Mouse (Mus musculus): ENCODE data around the gene Gm10972. TPM values are rescaled to one million over a fixed set of nuclear protein-coding genes. Genes with fewer than 3 reads are reported as not detected.

Gm10972 gene
- polyA plus RNA-seq, 1 experiment: not detected

Other genes starting within 250 kb of the Gm10972 start
- gene Lingo4, start 244.6 kb upstream of the Gm10972 start, polyA plus RNA-seq (2011; ENCODE audit: insufficient read depth, insufficient read length, low replicate concordance, missing spikeins): 0.36 and 1.2 TPM in 2 replicates
- 3.4 TPM in 2 replicates for gene Tdrkh, start 229.8 kb upstream of the Gm10972 start, polyA plus RNA-seq (2011; ENCODE audit: insufficient read depth, insufficient read length, low replicate concordance, missing spikeins)
- 22.2 and 30.4 TPM in 2 replicates for gene Mrpl9, start 199.8 kb upstream of the Gm10972 start, polyA plus RNA-seq (2011; ENCODE audit: insufficient read depth, insufficient read length, low replicate concordance, missing spikeins)
- gene Oaz3, start 199.2 kb upstream of the Gm10972 start, polyA plus RNA-seq (2011; ENCODE audit: insufficient read depth, insufficient read length, low replicate concordance, missing spikeins): 1.2 and 1.7 TPM in 2 replicates
- gene Celf3, start 164.8 kb upstream of the Gm10972 start, polyA plus RNA-seq (2011; ENCODE audit: insufficient read depth, insufficient read length, low replicate concordance, missing spikeins): 0.61 TPM in 1 of 2 replicates, not detected in the other
- 3.5 and 13.6 TPM in 2 replicates for gene Riiad1, start 162.8 kb upstream of the Gm10972 start, polyA plus RNA-seq (2011; ENCODE audit: insufficient read depth, insufficient read length, low replicate concordance, missing spikeins)
- 13.9 and 14.1 TPM in 2 replicates for gene Snx27, start 60.4 kb upstream of the Gm10972 start, polyA plus RNA-seq (2011; ENCODE audit: insufficient read depth, insufficient read length, low replicate concordance, missing spikeins)
- 3.8 and 7.4 TPM in 2 replicates for gene Tuft1, start 15.8 kb downstream of the Gm10972 start, polyA plus RNA-seq (2011; ENCODE audit: insufficient read depth, insufficient read length, low replicate concordance, missing spikeins)
- gene Selenbp2, start 50.4 kb downstream of the Gm10972 start, polyA plus RNA-seq (2011; ENCODE audit: insufficient read depth, insufficient read length, low replicate concordance, missing spikeins): 4.4 TPM in 1 of 2 replicates, not detected in the other
- 0.22 and 1.00 TPM in 2 replicates for gene Cgn, start 143.4 kb downstream of the Gm10972 start, polyA plus RNA-seq (2011; ENCODE audit: insufficient read depth, insufficient read length, low replicate concordance, missing spikeins)
- gene Pogz, start 194.5 kb downstream of the Gm10972 start, polyA plus RNA-seq (2011; ENCODE audit: insufficient read depth, insufficient read length, low replicate concordance, missing spikeins): 10.3 and 16.8 TPM in 2 replicates
- 291 and 443 TPM in 2 replicates for gene Psmb4, start 243.8 kb downstream of the Gm10972 start, polyA plus RNA-seq (2011; ENCODE audit: insufficient read depth, insufficient read length, low replicate concordance, missing spikeins)